Mouse (Mus musculus): Measurements from ENCODE around the gene Spon2. TPM values are rescaled to one million over a fixed set of nuclear protein-coding genes. Genes with fewer than 3 reads are reported as not detected.

Spon2 gene
- polyA plus RNA-seq, 1 experiment from 2014 or later, result 2.7 TPM

Other genes with a start within 250 kb of the Spon2 start
- gene Ywhah, start 199.6 kb downstream of the Spon2 start, polyA plus RNA-seq (2015; fragmentation: Nextera tagmentation; extraction: Ambion mirVana), result 732 and 779 TPM in 2 replicates
- not detected in 2 replicates for gene Slc5a1, start 114.2 kb downstream of the Spon2 start, polyA plus RNA-seq (2015; fragmentation: Nextera tagmentation; extraction: Ambion mirVana)
- gene Ctbp1, start 56.5 kb upstream of the Spon2 start, polyA plus RNA-seq (2015; fragmentation: Nextera tagmentation; extraction: Ambion mirVana), result 505 and 526 TPM in 2 replicates
- 115 and 123 TPM in 2 replicates for gene Maea, start 117.1 kb upstream of the Spon2 start, polyA plus RNA-seq (2015; fragmentation: Nextera tagmentation; extraction: Ambion mirVana)
- 7.9 and 8.6 TPM in 2 replicates for gene Uvssa, start 160.1 kb upstream of the Spon2 start, polyA plus RNA-seq (2015; fragmentation: Nextera tagmentation; extraction: Ambion mirVana)
- 0.38 and 0.50 TPM in 2 replicates for gene Nkx1-1, start 215.5 kb upstream of the Spon2 start, polyA plus RNA-seq (2015; fragmentation: Nextera tagmentation; extraction: Ambion mirVana)

All from neural tube, embryonic 13.5 days (tissue).